Comparison of ENCODE assay signal across 18 mouse cellular contexts in the genomic region with DNA sequence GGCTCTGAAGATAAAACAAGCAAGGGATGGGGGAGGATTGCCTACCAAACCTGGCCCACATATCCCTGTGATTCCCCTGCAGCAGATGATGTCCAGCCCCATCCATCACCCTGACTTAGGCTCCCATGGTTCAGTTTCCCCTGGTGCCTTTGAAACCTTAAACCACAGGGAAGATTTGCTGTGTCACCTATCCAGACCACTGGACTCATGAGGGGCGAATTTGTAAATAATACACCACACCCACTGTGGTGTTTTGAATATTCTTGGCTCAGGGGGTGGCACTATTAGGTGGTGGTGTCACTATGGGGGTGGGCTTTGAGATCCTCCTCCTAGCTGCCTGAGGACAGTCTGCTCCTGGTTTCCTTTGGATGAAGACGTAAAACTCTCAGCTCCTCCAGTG.
"Had no signal": no experiment of that assay in that cellular context is flagged by ENCODE, and none has a peak within 500 bp of the region (broad histone marks: within the 10 kb centered on the region; RNA-seq: fewer than 3 reads in every experiment).

No protein-coding gene starts in this region.

- H3K9me3 ChIP-seq: midbrain, embryonic 10.5 days; midbrain, embryonic 12.5 days; neural tube, embryonic 13.5 days; neural tube, embryonic 15.5 days had no signal

- H3K27me3 ChIP-seq: midbrain, embryonic 12.5 days; neural tube, embryonic 13.5 days; neural tube, embryonic 15.5 days had no signal

- DNase-seq: lung, adult 18-20 months; lung, postnatal 10 days; lung, postnatal 4 days; midbrain, embryonic 14.5 days; right cerebral cortex, adult 18-20 months; right cerebral cortex, postnatal 25 days; right cerebral cortex, postnatal 4 days; spleen, adult 18-20 months; thymus, adult 18-20 months; thymus, postnatal 14 days; thymus, postnatal 36 days had no signal

- H3K27ac ChIP-seq: midbrain, embryonic 10.5 days; midbrain, embryonic 12.5 days; neural tube, embryonic 13.5 days; neural tube, embryonic 15.5 days had no signal

- H3K4me3 ChIP-seq: midbrain, embryonic 10.5 days; midbrain, embryonic 12.5 days; myocyte; neural tube, embryonic 13.5 days; neural tube, embryonic 15.5 days had no signal

- H3K9ac ChIP-seq: lung, embryonic 14.5 days; midbrain, embryonic 12.5 days; neural tube, embryonic 13.5 days; neural tube, embryonic 15.5 days had no signal

- ATAC-seq: midbrain, embryonic 16.5 days had no signal

- H3K4me2 ChIP-seq: lung, embryonic 14.5 days; midbrain, embryonic 12.5 days; neural tube, embryonic 13.5 days; neural tube, embryonic 15.5 days had no signal

- H3K36me3 ChIP-seq: midbrain, embryonic 10.5 days; midbrain, embryonic 12.5 days; neural tube, embryonic 13.5 days; neural tube, embryonic 15.5 days had no signal

- H3K4me1 ChIP-seq: neural tube, embryonic 13.5 days; neural tube, embryonic 15.5 days had no signal
